Mouse (Mus musculus) forebrain, embryonic 11.5 days (tissue): Measurements from ENCODE around the gene Csrnp2. TPM values are rescaled to one million over a fixed set of nuclear protein-coding genes. Genes with fewer than 3 reads are reported as not detected.

Experiments
- ATAC-seq: fragments of 200-750 bp; cut with Nextera tagmentation; replicated peaks from 2 replicates; pipeline ENCODE4 v1.8.0; 2017; ENCODE audit warnings: moderate TSS enrichment; ENCODE audit not compliant: low FRiP score
- DNase-seq: peaks from one replicate; pipeline ENCODE4 v3.0.0-alpha.2; 2017; ENCODE audit warnings: low spot score
- H3K27ac ChIP-seq: fragments of 300-500 bp; sonication (generic); 2 replicates; pipeline ENCODE4 v1.5.1; 2014; ENCODE audit warnings: low read depth, low read length
- H3K27me3 ChIP-seq: fragments of 300-500 bp; sonication (generic); 2 replicates; pipeline ENCODE4 v1.6.1; 2014; ENCODE audit warnings: mild to moderate bottlenecking, low read length, mixed read lengths; ENCODE audit not compliant: control insufficient read depth, insufficient read depth
- H3K36me3 ChIP-seq: fragments of 300-500 bp; sonication (generic); 2 replicates; pipeline ENCODE4 v1.6.1; 2014; ENCODE audit warnings: mild to moderate bottlenecking, low read length, moderate library complexity, mixed read lengths; ENCODE audit not compliant: control insufficient read depth, insufficient read depth
- H3K4me1 ChIP-seq: fragments of 300-500 bp; sonication (generic); replicated peaks from 2 replicates; pipeline ENCODE4 v1.6.1; 2014; ENCODE audit warnings: low read length, mixed read lengths; ENCODE audit not compliant: control insufficient read depth, insufficient read depth
- H3K4me2 ChIP-seq: fragments of 300-500 bp; sonication (generic); 2 replicates; pipeline ENCODE4 v1.6.1; 2014; ENCODE audit warnings: low read depth, mild to moderate bottlenecking, low read length, moderate library complexity, mixed read lengths; ENCODE audit not compliant: severe bottlenecking
- H3K4me3 ChIP-seq: fragments of 300-500 bp; sonication (generic); 2 replicates; pipeline ENCODE4 v1.5.1; 2014; ENCODE audit warnings: low read depth, low read length
- H3K9ac ChIP-seq: fragments of 300-500 bp; sonication (generic); 2 replicates; pipeline ENCODE4 v1.6.1; 2014; ENCODE audit warnings: low read length
- H3K9me3 ChIP-seq: fragments of 300-500 bp; sonication (generic); 2 replicates; pipeline ENCODE4 v1.6.1; 2016; ENCODE audit warnings: low read length, mixed read lengths; ENCODE audit not compliant: control insufficient read depth
- WGBS: fragments of 180-500 bp; shearing (Covaris S2); extraction: QIAGEN DNeasy Blood & Tissue Kit; methylation state at CpG from one replicate; pipeline ENCODE4 v1.1.7; 2014; 5-methylcytosine and 5-hydroxymethylcytosine counted together
- polyA plus RNA-seq: library from polyadenylated mRNA; unstranded; fragments of >200 nt; fragmentation: Nextera tagmentation; extraction: Ambion mirVana; gene quantifications from 2 replicates; pipeline ENCODE4 v1.2.1, GENCODE M21; 2014

Csrnp2 gene
- polyA plus RNA-seq, 1 experiment from 2014 or later: 26.3 TPM

DNA sequence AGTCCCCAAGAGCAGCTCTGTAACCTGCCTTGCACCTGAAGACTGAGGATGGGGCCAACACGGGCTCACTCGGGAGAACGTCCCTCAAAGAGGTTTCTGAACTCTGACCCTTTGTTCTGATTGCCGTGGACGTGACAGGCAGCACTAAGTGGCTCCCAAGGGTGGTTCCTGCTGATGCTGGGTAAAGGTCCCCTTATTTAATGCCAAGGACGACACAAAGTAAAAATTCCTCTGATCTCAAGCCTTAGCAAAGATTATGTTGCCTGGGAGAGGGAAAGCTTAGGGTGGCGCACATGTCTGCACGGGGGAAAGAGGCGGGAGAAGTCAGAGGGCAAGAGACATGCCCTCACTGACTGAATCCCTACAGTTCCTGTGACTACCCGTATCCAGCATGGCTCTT, 58.8 kb downstream of the Csrnp2 start:
- H3K4me3 ChIP-seq: no peak overlapping the region
- no peaks in the 10 kb centered on the region for H3K36me3 ChIP-seq
- no peaks in the 10 kb centered on the region for H3K4me1 ChIP-seq
- WGBS: 72% methylated on average over 10 of the region's 10 CpGs
- H3K9me3 ChIP-seq: no peaks in the 10 kb centered on the region
- no peaks in the 10 kb centered on the region for H3K27me3 ChIP-seq
- DNase-seq (no peak), ATAC-seq (no peak)
- no peak overlapping the region for H3K4me2 ChIP-seq
- no peak overlapping the region for H3K9ac ChIP-seq
- no peak overlapping the region for H3K27ac ChIP-seq

DNA sequence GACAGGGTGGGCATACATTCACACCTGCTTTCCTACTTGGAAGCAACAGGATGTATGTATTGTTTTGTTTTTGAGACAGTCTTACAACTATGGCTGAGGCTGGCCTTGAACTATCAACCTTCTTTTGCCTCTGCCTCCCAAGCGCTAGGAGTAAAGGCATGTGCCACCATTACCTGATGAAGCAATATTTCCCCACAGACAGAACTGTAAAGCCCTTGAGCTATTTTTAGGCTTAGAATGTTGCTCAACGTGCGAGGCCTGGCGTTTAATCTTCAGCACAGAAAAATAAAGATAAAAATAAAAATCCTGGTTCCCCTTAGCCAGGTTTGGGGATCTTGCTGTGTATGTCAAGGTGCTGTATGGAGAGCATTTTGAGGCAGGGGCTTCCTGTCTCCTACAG, 59.2 kb downstream of the Csrnp2 start:
- no peaks in the 10 kb centered on the region for H3K4me1 ChIP-seq
- no peak overlapping the region for H3K4me3 ChIP-seq
- no peaks in the 10 kb centered on the region for H3K27me3 ChIP-seq
- H3K36me3 ChIP-seq: no peaks in the 10 kb centered on the region
- 86% methylated on average over 4 of the region's 4 CpGs for WGBS
- no peak for ATAC-seq
- no peaks in the 10 kb centered on the region for H3K9me3 ChIP-seq
- DNase-seq: no peak
- H3K27ac ChIP-seq: no peak overlapping the region
- H3K4me2 ChIP-seq: no peak overlapping the region
- H3K9ac ChIP-seq: no peak overlapping the region

DNA sequence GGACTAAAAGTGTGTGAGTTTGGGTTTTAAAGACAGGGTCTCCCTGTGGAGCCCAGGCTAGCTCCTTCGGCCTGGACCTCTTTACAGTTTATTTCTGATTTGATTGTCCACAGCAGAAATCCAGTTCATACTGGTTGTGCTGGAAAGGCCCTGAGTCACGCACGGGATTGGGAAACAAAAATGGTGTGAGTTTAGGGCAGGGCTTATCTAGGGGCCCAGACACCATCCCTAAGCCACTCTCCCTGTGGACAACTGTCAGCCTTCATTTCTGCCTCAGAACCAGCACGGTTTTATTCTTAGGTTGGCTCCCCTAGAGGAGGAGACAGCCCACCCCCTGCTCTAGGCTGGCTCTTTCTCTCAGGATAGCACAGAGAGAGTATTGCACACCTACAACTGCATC, 62.1 kb downstream of the Csrnp2 start:
- Histone ChIP-seq H3K36me3 (no peaks in the 10 kb centered on the region), H3K9ac (no peak overlapping the region), H3K27ac (no peak overlapping the region), H3K4me1 (no peaks in the 10 kb centered on the region), H3K4me2 (no peak overlapping the region), H3K9me3 (no peaks in the 10 kb centered on the region), H3K4me3 (no peak overlapping the region), H3K27me3 (no peaks in the 10 kb centered on the region)
- WGBS: 72% methylated on average over 4 of the region's 4 CpGs
- no peak for DNase-seq
- no peak for ATAC-seq

DNA sequence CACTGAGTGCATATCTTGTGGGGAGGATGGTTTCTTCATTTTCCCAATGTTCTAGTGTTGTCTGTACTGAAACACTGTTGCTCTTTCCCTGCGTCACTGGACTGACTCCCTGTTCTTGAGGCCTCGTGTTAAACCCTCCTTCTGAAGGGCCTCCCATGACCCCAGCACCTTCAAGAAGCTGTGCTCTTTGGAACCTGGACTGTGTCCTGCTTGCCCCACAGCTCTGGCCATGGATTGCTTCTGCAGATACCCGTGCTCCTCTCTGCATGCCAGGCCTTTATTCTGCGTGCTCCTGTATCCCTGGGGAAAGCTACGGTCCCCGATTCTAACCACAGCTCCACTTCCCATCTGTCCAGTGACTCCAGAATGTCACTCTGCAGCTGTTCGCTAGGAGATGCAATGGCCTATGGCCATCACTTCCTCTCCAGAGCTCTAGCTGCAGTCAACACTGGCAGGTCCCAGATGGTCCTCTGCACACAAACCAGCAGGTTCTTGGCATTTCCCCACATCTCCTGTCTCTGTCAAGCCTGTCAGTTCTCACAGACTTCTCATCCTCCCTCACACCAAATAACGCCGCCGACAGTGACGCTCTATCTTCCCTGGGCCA, 65.2 kb downstream of the Csrnp2 start:
- Histone ChIP-seq H3K27me3 (peaks cover 4% of the 10 kb centered on the region), H3K4me1 (no peaks in the 10 kb centered on the region), H3K27ac (no peak overlapping the region), H3K36me3 (no peaks in the 10 kb centered on the region), H3K4me3 (no peak overlapping the region), H3K4me2 (no peak overlapping the region), H3K9me3 (no peaks in the 10 kb centered on the region), H3K9ac (no peak overlapping the region)
- no peak for DNase-seq
- 86% methylated on average over 11 of the region's 11 CpGs for WGBS
- no peak for ATAC-seq

Other genes starting within 250 kb of the Csrnp2 start
- not detected in 2 replicates for gene Tmprss12, start 214.7 kb downstream of the Csrnp2 start, polyA plus RNA-seq
- 3.2 and 3.9 TPM in 2 replicates for gene Mettl7a1, start 191.3 kb downstream of the Csrnp2 start, polyA plus RNA-seq
- not detected in 2 replicates for gene Mettl7a3, start 160.6 kb downstream of the Csrnp2 start, polyA plus RNA-seq
- not detected in 2 replicates for gene Methig1, start 142.3 kb downstream of the Csrnp2 start, polyA plus RNA-seq
- gene Mettl7a2, start 142.3 kb downstream of the Csrnp2 start, polyA plus RNA-seq: not detected in 2 replicates
- gene Higd1c, start 130.9 kb downstream of the Csrnp2 start, polyA plus RNA-seq: not detected in 2 replicates
- gene Gm5475, start 73.3 kb downstream of the Csrnp2 start, polyA plus RNA-seq: not detected in 2 replicates
- gene Slc11a2, start 70.4 kb downstream of the Csrnp2 start, polyA plus RNA-seq: 18.0 and 23.2 TPM in 2 replicates
- 41.3 and 46.6 TPM in 2 replicates for gene Letmd1, start 26.5 kb downstream of the Csrnp2 start, polyA plus RNA-seq
- gene Tfcp2, start 56.5 kb upstream of the Csrnp2 start, polyA plus RNA-seq: 31.7 and 32.9 TPM in 2 replicates
- gene Pou6f1, start 104.5 kb upstream of the Csrnp2 start, polyA plus RNA-seq: 15.6 and 17.1 TPM in 2 replicates
- 228 and 235 TPM in 2 replicates for gene Dazap2, start 119.9 kb upstream of the Csrnp2 start, polyA plus RNA-seq
- 3.7 and 4.1 TPM in 2 replicates for gene Smagp, start 141.5 kb upstream of the Csrnp2 start, polyA plus RNA-seq
- 3.9 and 5.4 TPM in 2 replicates for gene Bin2, start 174.1 kb upstream of the Csrnp2 start, polyA plus RNA-seq
- gene Cela1, start 192.4 kb upstream of the Csrnp2 start, polyA plus RNA-seq: 1.1 and 1.3 TPM in 2 replicates
- 0.12 and 0.20 TPM in 2 replicates for gene Galnt6, start 233.9 kb upstream of the Csrnp2 start, polyA plus RNA-seq